Mouse (Mus musculus) forebrain, embryonic 14.5 days (tissue): ENCODE measurements around the gene Ephb1. TPM values are rescaled to one million over a fixed set of nuclear protein-coding genes. Genes with fewer than 3 reads are reported as not detected.

ENCODE experiments used
- ATAC-seq: fragments of 200-750 bp; cut with Nextera tagmentation; 2 replicates; pipeline ENCODE4 v1.8.0; 2017; ENCODE audit warnings: mild to moderate bottlenecking, moderate library complexity
- DNase-seq: peaks from one replicate; pipeline ENCODE4 v3.0.0-alpha.2; 2015; ENCODE audit warnings: low spot score
- H3K27ac ChIP-seq: fragments of 300-500 bp; sonication (generic); 2 replicates; pipeline ENCODE4 v1.5.1; 2014; ENCODE audit warnings: low read depth, mild to moderate bottlenecking, control low read depth, low read length, moderate library complexity
- H3K27me3 ChIP-seq: fragments of 300-500 bp; sonication (generic); replicated peaks from 2 replicates; pipeline ENCODE4 v1.6.1; 2014; ENCODE audit warnings: low read length, control low read depth, mixed read lengths; ENCODE audit not compliant: control insufficient read depth, insufficient read depth
- H3K36me3 ChIP-seq: fragments of 300-500 bp; sonication (generic); 2 replicates; pipeline ENCODE4 v1.6.1; 2014; ENCODE audit warnings: low read length, control low read depth; ENCODE audit not compliant: control insufficient read depth, insufficient read depth
- H3K4me1 ChIP-seq: fragments of 300-500 bp; sonication (generic); 2 replicates; pipeline ENCODE4 v1.6.1; 2014; ENCODE audit warnings: antibody characterized with exemption, low read length, control low read depth; ENCODE audit not compliant: control insufficient read depth, insufficient read depth
- H3K4me2 ChIP-seq: fragments of 300-500 bp; sonication (generic); 2 replicates; pipeline ENCODE4 v1.6.1; 2014; ENCODE audit warnings: mild to moderate bottlenecking, control low read depth, low read length
- H3K4me3 ChIP-seq: fragments of 300-500 bp; sonication (generic); 2 replicates; pipeline ENCODE4 v1.5.1; 2014; ENCODE audit warnings: low read depth, low read length, control low read depth
- H3K9ac ChIP-seq: fragments of 300-500 bp; sonication (generic); 2 replicates; pipeline ENCODE4 v1.6.1; 2014; ENCODE audit warnings: mild to moderate bottlenecking, low read length, control low read depth, moderate library complexity
- H3K9me3 ChIP-seq: fragments of 300-500 bp; sonication (generic); replicated peaks from 2 replicates; pipeline ENCODE4 v1.6.1; 2016; ENCODE audit warnings: low read length, control low read depth, mixed read lengths; ENCODE audit not compliant: control insufficient read depth
- WGBS: fragments of 180-500 bp; shearing (Covaris S2); extraction: QIAGEN DNeasy Blood & Tissue Kit; methylation state at CpG from one replicate; pipeline ENCODE4 v1.1.7; 2014; 5-methylcytosine and 5-hydroxymethylcytosine counted together
- polyA plus RNA-seq: library from polyadenylated mRNA; unstranded; fragments of >200 nt; fragmentation: Nextera tagmentation; extraction: Ambion mirVana; gene quantifications from 2 replicates; pipeline ENCODE4 v1.2.1, GENCODE M21; 2014

Ephb1 gene
- polyA plus RNA-seq, 1 experiment from 2014 or later = 27.8 TPM

GRCm38 (mm10) chr9:102079151-102079550, 275.3 kb downstream of the Ephb1 start:
- WGBS = 85% methylated on average over 2 of the region's 2 CpGs
- H3K4me3 ChIP-seq = no peak overlapping the region
- H3K36me3 ChIP-seq = no peaks in the 10 kb centered on the region
- ATAC-seq (no peak), DNase-seq (no peak)
- no peaks in the 10 kb centered on the region for H3K9me3 ChIP-seq
- H3K27me3 ChIP-seq = no peaks in the 10 kb centered on the region
- no peak overlapping the region for H3K4me2 ChIP-seq
- no peak overlapping the region for H3K9ac ChIP-seq
- H3K27ac ChIP-seq = no peak overlapping the region
- H3K4me1 ChIP-seq = peaks cover 11% of the 10 kb centered on the region

GRCm38 (mm10) chr9:102078238-102078637, 276.3 kb downstream of the Ephb1 start:
- no peak overlapping the region for H3K27ac ChIP-seq
- no peak overlapping the region for H3K4me3 ChIP-seq
- H3K36me3 ChIP-seq = no peaks in the 10 kb centered on the region
- no peaks in the 10 kb centered on the region for H3K9me3 ChIP-seq
- WGBS = 94% methylated on average over 6 of the region's 6 CpGs
- ATAC-seq (no peak), DNase-seq (no peak)
- no peak overlapping the region for H3K9ac ChIP-seq
- peaks cover 11% of the 10 kb centered on the region for H3K4me1 ChIP-seq
- H3K4me2 ChIP-seq = no peak overlapping the region
- H3K27me3 ChIP-seq = no peaks in the 10 kb centered on the region

- peak; percentile 46 for ATAC-seq
- peak; percentile 61 for DNase-seq
- H3K36me3 ChIP-seq = no peaks in the 10 kb centered on the region
- H3K4me2 ChIP-seq = no peak overlapping the region
- WGBS = 53% methylated on average over 4 of the region's 4 CpGs
- H3K27ac ChIP-seq = no peak overlapping the region
- no peaks in the 10 kb centered on the region for H3K9me3 ChIP-seq
- peaks cover 11% of the 10 kb centered on the region for H3K4me1 ChIP-seq
- no peak overlapping the region for H3K9ac ChIP-seq
- H3K4me3 ChIP-seq = no peak overlapping the region
- H3K27me3 ChIP-seq = no peaks in the 10 kb centered on the region
Measured at GRCm38 (mm10) chr9:102075539-102075938, 279.0 kb downstream of the Ephb1 start.

GRCm38 (mm10) chr9:102073404-102073803, 281.1 kb downstream of the Ephb1 start:
- H3K4me3 ChIP-seq = no peak overlapping the region
- H3K9ac ChIP-seq = no peak overlapping the region
- H3K27ac ChIP-seq = no peak overlapping the region
- no peak overlapping the region for H3K4me2 ChIP-seq
- H3K9me3 ChIP-seq = no peaks in the 10 kb centered on the region
- no peaks in the 10 kb centered on the region for H3K27me3 ChIP-seq
- no peaks in the 10 kb centered on the region for H3K36me3 ChIP-seq
- ATAC-seq = no peak
- WGBS = 80% methylated on average over 5 of the region's 5 CpGs
- peaks cover 16% of the 10 kb centered on the region for H3K4me1 ChIP-seq
- DNase-seq = no peak

GRCm38 (mm10) chr9:102069151-102069882, 285.2 kb downstream of the Ephb1 start:
- Histone ChIP-seq H3K9ac (no peak overlapping the region), H3K9me3 (no peaks in the 10 kb centered on the region), H3K27me3 (no peaks in the 10 kb centered on the region), H3K36me3 (no peaks in the 10 kb centered on the region), H3K4me1 (peaks cover 6% of the 10 kb centered on the region), H3K4me2 (no peak overlapping the region), H3K27ac (no peak overlapping the region), H3K4me3 (no peak overlapping the region)
- WGBS = 63% methylated on average over 3 of the region's 3 CpGs
- no peak for ATAC-seq
- no peak for DNase-seq

GRCm38 (mm10) chr9:102066601-102067000, 287.9 kb downstream of the Ephb1 start:
- Histone ChIP-seq H3K4me3 (no peak overlapping the region), H3K9ac (no peak overlapping the region), H3K4me2 (no peak overlapping the region), H3K27me3 (no peaks in the 10 kb centered on the region), H3K27ac (no peak overlapping the region), H3K9me3 (no peaks in the 10 kb centered on the region), H3K36me3 (no peaks in the 10 kb centered on the region), H3K4me1 (peaks cover 6% of the 10 kb centered on the region; the same call in 1 of the 2 replicates)
- WGBS = 85% methylated on average over 10 of the region's 10 CpGs
- no peak for DNase-seq
- ATAC-seq = no peak

- 9% methylated on average over 2 of the region's 2 CpGs for WGBS
- peaks cover 16% of the 10 kb centered on the region for H3K4me1 ChIP-seq
- H3K4me2 ChIP-seq = 0 out of 2 replicates have a peak overlapping the region, but pooled peaks have one; percentile 4
- H3K27me3 ChIP-seq = no peaks in the 10 kb centered on the region
- peak overlapping the region; percentile 68; the same call in 1 of the 2 replicates for H3K27ac ChIP-seq
- ATAC-seq (peak; percentile 85), DNase-seq (peak; percentile 77)
- H3K4me3 ChIP-seq = no peak overlapping the region
- no peak overlapping the region for H3K9ac ChIP-seq
- no peaks in the 10 kb centered on the region for H3K9me3 ChIP-seq
- no peaks in the 10 kb centered on the region for H3K36me3 ChIP-seq
Measured at GRCm38 (mm10) chr9:102045886-102046285, 308.6 kb downstream of the Ephb1 start.

GRCm38 (mm10) chr9:102045111-102045861, 309.2 kb downstream of the Ephb1 start:
- Histone ChIP-seq H3K9me3 (no peaks in the 10 kb centered on the region), H3K9ac (no peak overlapping the region), H3K27me3 (no peaks in the 10 kb centered on the region), H3K4me1 (peaks cover 16% of the 10 kb centered on the region), H3K36me3 (no peaks in the 10 kb centered on the region), H3K4me2 (0 out of 2 replicates have a peak overlapping the region, but pooled peaks have one; percentile 4), H3K27ac (peak overlapping the region; percentile 68; the same call in 1 of the 2 replicates), H3K4me3 (no peak overlapping the region)
- WGBS = 7% methylated on average over 8 of the region's 8 CpGs
- DNase-seq (peak; percentile 50), ATAC-seq (peak; percentile 51)
